ENCODE assay signal across 12 mouse cellular contexts in the genomic region with DNA sequence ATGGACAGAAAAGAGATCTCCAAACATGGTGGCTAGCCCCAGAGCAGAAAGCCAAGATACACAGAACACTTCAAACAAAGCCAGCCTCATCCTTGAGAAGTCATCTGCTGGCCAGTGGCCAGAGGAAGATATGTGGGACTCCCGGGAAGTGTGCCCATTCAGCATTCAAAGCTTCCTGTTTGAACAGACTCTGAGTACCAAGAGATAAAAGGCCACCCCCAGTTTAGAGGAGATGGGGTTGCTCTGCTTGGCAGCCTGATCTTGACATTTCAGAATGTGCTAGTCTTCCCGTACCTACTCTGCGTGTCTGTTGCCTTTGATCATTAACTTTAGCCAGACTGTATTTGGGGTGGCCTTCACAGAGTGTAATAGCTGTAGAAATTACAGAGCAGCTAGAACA. TPM values are rescaled to one million over a fixed set of nuclear protein-coding genes. Genes with fewer than 3 reads are reported as not detected.
DNase-seq lines count a peak whose midpoint lies in the region; ATAC-seq and TF ChIP-seq lines count a peak whose summit lies in the region.
"Had no signal": no experiment of that assay in that cellular context is flagged by ENCODE, and none has a peak within 500 bp of the region (broad histone marks: within the 10 kb centered on the region; RNA-seq: fewer than 3 reads in every experiment).

No protein-coding gene starts in this region.

- no peak overlapping the region for H3K4me2 ChIP-seq in embryonic facial prominence, embryonic 14.5 days (ENCODE audit: low read depth, low read length)
- H3K4me2 ChIP-seq in kidney, postnatal 0 days (ENCODE audit: low read length): no peak overlapping the region
- H3K4me2 ChIP-seq in lung, embryonic 16.5 days (ENCODE audit: low read depth, low read length): no peak overlapping the region
- H3K4me2 ChIP-seq: embryonic facial prominence, embryonic 12.5 days; limb, embryonic 15.5 days; neural tube, embryonic 12.5 days had no signal

- no peak overlapping the region for H3K4me3 ChIP-seq in embryonic facial prominence, embryonic 14.5 days (ENCODE audit: low read depth, low read length)
- H3K4me3 ChIP-seq in embryonic facial prominence, embryonic 10.5 days: no peak overlapping the region
- H3K4me3 ChIP-seq in kidney, postnatal 0 days (replicated peaks; ENCODE audit: low read depth, low read length): no peak overlapping the region
- no peak overlapping the region for H3K4me3 ChIP-seq in lung, embryonic 16.5 days (ENCODE audit: low read length)
- H3K4me3 ChIP-seq: embryonic facial prominence, embryonic 12.5 days; limb, embryonic 15.5 days; neural tube, embryonic 12.5 days had no signal

- 56% methylated on average over 3 of the region's 3 CpGs for WGBS in embryonic facial prominence, embryonic 14.5 days
- WGBS in embryonic facial prominence, embryonic 10.5 days: 81% methylated on average over 3 of the region's 3 CpGs
- WGBS in kidney, postnatal 0 days: 56% methylated on average over 3 of the region's 3 CpGs
- WGBS in lung, embryonic 16.5 days: 6% methylated on average over 3 of the region's 3 CpGs

- peak; percentile 48 for DNase-seq in embryonic facial prominence, embryonic 14.5 days (ENCODE audit: low spot score)
- no peak for DNase-seq in embryonic facial prominence, embryonic 10.5 days (ENCODE audit: low spot score)
- peak; percentile 27 for DNase-seq in kidney, postnatal 0 days (ENCODE audit: low spot score)
- no peak for DNase-seq in kidney, adult 18-20 months
- peak; percentile 93 to 97 for DNase-seq in adrenal gland, adult (ENCODE audit: inconsistent age in 2 of 2, low spot score in 1 of 2)
- DNase-seq in gastrocnemius, postnatal 4 days (ENCODE audit: low spot score in 2 of 2): no peak

- no peaks in the 10 kb centered on the region for H3K27me3 ChIP-seq in embryonic facial prominence, embryonic 14.5 days (replicated peaks; ENCODE audit: control insufficient read depth, insufficient read depth, low read length)
- no peaks in the 10 kb centered on the region for H3K27me3 ChIP-seq in embryonic facial prominence, embryonic 10.5 days (replicated peaks; ENCODE audit: low read depth, poor library complexity, severe bottlenecking)
- no peaks in the 10 kb centered on the region for H3K27me3 ChIP-seq in kidney, postnatal 0 days (ENCODE audit: insufficient read depth, low read length)
- no peaks in the 10 kb centered on the region for H3K27me3 ChIP-seq in lung, embryonic 16.5 days (ENCODE audit: control insufficient read depth, insufficient read depth, low read depth, low read length)
- H3K27me3 ChIP-seq: embryonic facial prominence, embryonic 12.5 days; limb, embryonic 15.5 days; neural tube, embryonic 12.5 days had no signal

- no peak for TF ChIP-seq CTCF in kidney, postnatal 0 days (IDR thresholded peaks at IDR 0.05; ENCODE audit: low read depth)

- H3K36me3 ChIP-seq in embryonic facial prominence, embryonic 14.5 days (ENCODE audit: control insufficient read depth, insufficient read depth, low read length): no peaks in the 10 kb centered on the region
- H3K36me3 ChIP-seq in embryonic facial prominence, embryonic 10.5 days (replicated peaks): no peaks in the 10 kb centered on the region
- no peaks in the 10 kb centered on the region for H3K36me3 ChIP-seq in kidney, postnatal 0 days (ENCODE audit: insufficient read depth, low read length)
- H3K36me3 ChIP-seq in lung, embryonic 16.5 days (ENCODE audit: control insufficient read depth, insufficient read depth, low read length): no peaks in the 10 kb centered on the region
- H3K36me3 ChIP-seq: embryonic facial prominence, embryonic 12.5 days; limb, embryonic 15.5 days; neural tube, embryonic 12.5 days had no signal

- H3K27ac ChIP-seq in embryonic facial prominence, embryonic 14.5 days (replicated peaks; ENCODE audit: low read depth, low read length): no peak overlapping the region
- H3K27ac ChIP-seq in embryonic facial prominence, embryonic 10.5 days (replicated peaks): no peak overlapping the region
- H3K27ac ChIP-seq in kidney, postnatal 0 days: no peak overlapping the region
- peak overlapping the region; percentile 57 for H3K27ac ChIP-seq in lung, embryonic 16.5 days (ENCODE audit: low read length)
- H3K27ac ChIP-seq: embryonic facial prominence, embryonic 12.5 days; limb, embryonic 15.5 days; neural tube, embryonic 12.5 days; stomach, postnatal 0 days had no signal

- no peaks in the 10 kb centered on the region for H3K4me1 ChIP-seq in embryonic facial prominence, embryonic 14.5 days (ENCODE audit: control insufficient read depth, insufficient read depth, low read length)
- no peaks in the 10 kb centered on the region for H3K4me1 ChIP-seq in embryonic facial prominence, embryonic 10.5 days
- H3K4me1 ChIP-seq in kidney, postnatal 0 days (replicated peaks; ENCODE audit: insufficient read depth, low read length): no peaks in the 10 kb centered on the region
- peaks cover 5% of the 10 kb centered on the region; the same call in 1 of the 2 replicates for H3K4me1 ChIP-seq in lung, embryonic 16.5 days (replicated peaks; ENCODE audit: control insufficient read depth, insufficient read depth, low read length)
- H3K4me1 ChIP-seq: embryonic facial prominence, embryonic 12.5 days; limb, embryonic 15.5 days; neural tube, embryonic 12.5 days had no signal

- ATAC-seq in embryonic facial prominence, embryonic 14.5 days (ENCODE audit: low read depth): peak; percentile 57; the same call in 1 of the 2 replicates
- ATAC-seq in kidney, postnatal 0 days (replicated peaks; ENCODE audit: low FRiP score, low read depth): no peak
- peak; percentile 96 for ATAC-seq in lung, embryonic 16.5 days (ENCODE audit: low read depth)
- no peak for ATAC-seq in erythroblast, adult 5-6 weeks (replicated peaks; ENCODE audit: low FRiP score, poor library complexity, severe bottlenecking)

- H3K9me3 ChIP-seq in embryonic facial prominence, embryonic 14.5 days (ENCODE audit: control insufficient read depth, low read length): no peaks in the 10 kb centered on the region
- no peaks in the 10 kb centered on the region for H3K9me3 ChIP-seq in embryonic facial prominence, embryonic 10.5 days
- no peaks in the 10 kb centered on the region for H3K9me3 ChIP-seq in kidney, postnatal 0 days (replicated peaks; ENCODE audit: low read length)
- no peaks in the 10 kb centered on the region for H3K9me3 ChIP-seq in lung, embryonic 16.5 days (ENCODE audit: control insufficient read depth, low read length)
- H3K9me3 ChIP-seq: embryonic facial prominence, embryonic 12.5 days; limb, embryonic 15.5 days; neural tube, embryonic 12.5 days had no signal

- H3K9ac ChIP-seq in embryonic facial prominence, embryonic 14.5 days (ENCODE audit: low read depth, low read length): no peak overlapping the region
- H3K9ac ChIP-seq in kidney, postnatal 0 days (ENCODE audit: low read depth, low read length): no peak overlapping the region
- H3K9ac ChIP-seq in lung, embryonic 16.5 days (ENCODE audit: low read length): no peak overlapping the region
- H3K9ac ChIP-seq: embryonic facial prominence, embryonic 12.5 days; limb, embryonic 15.5 days; neural tube, embryonic 12.5 days had no signal

RNA-seq across cellular contexts. Expression of a gene that starts 59.5 kb away (rescaled TPM):
- polyA plus RNA-seq in embryonic facial prominence, embryonic 14.5 days (2014; fragmentation: Nextera tagmentation; extraction: Ambion mirVana): 1.2 and 1.8 TPM in 2 replicates
- 1.5 and 2.2 TPM in 2 replicates for polyA plus RNA-seq in embryonic facial prominence, embryonic 10.5 days (2016; fragmentation: Nextera tagmentation; extraction: Ambion mirVana)
- 1.2 and 1.4 TPM in 2 replicates for polyA plus RNA-seq in kidney, postnatal 0 days (2015; fragmentation: Nextera tagmentation; extraction: Ambion mirVana)
- polyA plus RNA-seq in lung, embryonic 16.5 days (2015; fragmentation: Nextera tagmentation; extraction: Ambion mirVana): 8.0 and 9.2 TPM in 2 replicates
- total RNA-seq in erythroblast, adult 5-6 weeks (2015; ENCODE audit: low replicate concordance): not detected in 2 replicates
- total RNA-seq in erythroblast, adult 5-6 weeks (2017; ENCODE audit: low replicate concordance): 0.42 TPM in 1 of 2 replicates, not detected in the other
- total RNA-seq in gastrocnemius, postnatal 4 days (2021): 1 to 10 TPM; 2.7 to 3.1 TPM

Comparison
In these comparisons a context has a peak if more than half of its experiments do, and no peak if none do; other contexts are left out.
1. DNase-seq: peak in embryonic facial prominence, embryonic 14.5 days (single experiment), kidney, postnatal 0 days (single experiment) and adrenal gland, adult (2 of 2); none in embryonic facial prominence, embryonic 10.5 days (single experiment), kidney, adult 18-20 months (single experiment) and gastrocnemius, postnatal 4 days (0 of 2).
2. ATAC-seq: peak in embryonic facial prominence, embryonic 14.5 days (single experiment) and lung, embryonic 16.5 days (single experiment); none in kidney, postnatal 0 days (single experiment) and erythroblast, adult 5-6 weeks (single experiment).